Mouse (Mus musculus): ENCODE measurements around the gene Pin1.
A peak's percentile ranks its signal among the peaks of the same experiment; 100 is the strongest.
"Not testable (repeated sequence)": the region's sequence is repeated elsewhere in the genome, so short reads cannot be mapped to it uniquely, and the experiment has no call there.

Pin1 gene

DNA sequence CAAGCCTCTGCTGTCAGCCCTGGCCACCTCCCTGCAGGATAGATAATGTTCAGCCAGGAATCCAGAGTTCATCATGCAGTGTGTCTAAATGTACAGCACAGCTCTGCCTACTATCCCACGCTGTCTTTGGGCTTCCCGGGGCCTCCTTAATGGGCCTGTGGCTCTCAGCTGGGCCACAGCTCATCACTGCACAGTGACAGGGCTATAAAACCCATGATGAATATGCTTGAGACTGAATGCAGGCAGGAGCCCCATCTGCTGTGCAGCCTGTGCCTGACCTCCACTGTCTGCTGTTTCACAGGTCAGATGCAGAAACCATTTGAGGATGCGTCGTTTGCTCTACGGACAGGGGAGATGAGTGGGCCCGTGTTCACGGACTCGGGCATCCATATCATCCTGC, 11.0 kb downstream of the Pin1 start:
- no peak for DNase-seq

DNA sequence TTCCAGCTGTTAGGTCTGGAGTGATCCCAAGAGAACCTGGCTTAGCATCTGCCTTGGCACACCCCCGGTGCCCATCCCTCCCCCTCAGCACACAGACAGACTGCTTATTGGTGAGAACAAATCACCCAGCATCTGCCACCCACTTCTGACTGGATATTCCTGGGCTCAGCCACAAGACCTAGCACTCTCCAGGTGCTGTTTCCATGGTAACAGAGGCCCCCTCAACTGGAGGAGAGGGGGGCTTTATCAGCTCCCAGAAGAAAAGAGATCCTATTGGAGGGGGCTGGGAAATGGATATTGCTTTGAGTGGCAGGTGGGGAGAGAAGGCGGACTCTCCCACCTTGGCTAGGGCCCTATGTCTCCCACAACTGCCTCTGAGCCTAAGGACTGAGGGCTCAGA, 12.1 kb downstream of the Pin1 start:
- no peak for DNase-seq

DNA sequence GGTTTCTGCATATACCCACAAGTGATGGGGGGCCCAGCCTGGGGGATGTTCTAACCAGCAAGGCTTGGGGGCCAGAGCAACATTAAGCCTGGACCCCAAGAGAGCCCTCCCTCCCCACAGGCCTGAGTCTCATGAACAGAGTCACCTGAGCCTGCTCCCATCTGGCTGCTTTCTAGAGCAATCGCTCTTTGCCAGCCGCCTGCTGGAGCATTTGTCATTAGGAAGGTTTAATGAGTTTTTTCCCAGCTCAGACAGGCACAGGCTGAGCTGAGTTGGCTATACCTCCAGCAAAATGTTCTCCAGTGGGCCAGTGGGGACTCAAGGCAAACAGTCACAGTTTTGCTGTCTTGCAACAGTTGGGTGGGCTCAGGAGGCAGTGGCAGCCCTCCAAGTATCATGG, 12.5 kb downstream of the Pin1 start:
- no peak for DNase-seq

DNA sequence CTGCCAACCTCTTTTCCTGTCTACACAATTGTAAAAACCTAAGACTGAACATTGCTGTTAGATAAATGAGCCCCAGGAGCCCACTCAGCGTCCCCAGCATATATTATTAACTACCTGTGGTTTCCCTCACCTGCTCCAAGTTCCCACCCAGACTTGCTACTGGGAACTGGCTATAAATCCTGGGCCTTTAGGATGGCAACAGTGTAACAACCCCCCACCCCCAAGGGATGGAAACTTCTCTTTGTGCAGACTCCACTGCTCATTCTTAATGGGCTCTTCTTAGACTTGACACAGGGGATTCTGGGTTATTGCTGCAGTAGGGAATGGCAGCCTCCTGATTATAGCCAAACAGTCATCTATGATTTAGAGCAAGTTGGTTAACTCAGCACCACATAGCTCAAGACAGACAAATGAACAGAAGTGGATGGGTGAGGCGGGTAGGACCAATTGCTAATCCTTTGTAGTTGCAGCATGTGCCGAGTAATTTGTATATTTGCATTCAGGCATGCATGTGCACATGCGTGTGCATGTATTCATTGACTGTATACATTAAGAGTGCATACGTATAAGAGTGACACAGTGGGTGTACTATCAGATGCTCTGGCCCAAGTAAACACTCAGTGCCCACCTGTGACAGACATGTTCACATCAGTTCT, 13.2 kb downstream of the Pin1 start:
- no peak for DNase-seq

GRCm38 (mm10) chr9:20665925-20666324, 14.0 kb downstream of the Pin1 start:
- DNase-seq = no peak

- peak in 1 of 2 experiments; percentile 41 for DNase-seq
Observed at GRCm38 (mm10) chr9:20666510-20667034, 14.7 kb downstream of the Pin1 start.

GRCm38 (mm10) chr9:20668065-20668464, 16.2 kb downstream of the Pin1 start:
- DNase-seq = no peak

- no peak for DNase-seq
Observed at GRCm38 (mm10) chr9:20672047-20672446, 20.2 kb downstream of the Pin1 start.

DNA sequence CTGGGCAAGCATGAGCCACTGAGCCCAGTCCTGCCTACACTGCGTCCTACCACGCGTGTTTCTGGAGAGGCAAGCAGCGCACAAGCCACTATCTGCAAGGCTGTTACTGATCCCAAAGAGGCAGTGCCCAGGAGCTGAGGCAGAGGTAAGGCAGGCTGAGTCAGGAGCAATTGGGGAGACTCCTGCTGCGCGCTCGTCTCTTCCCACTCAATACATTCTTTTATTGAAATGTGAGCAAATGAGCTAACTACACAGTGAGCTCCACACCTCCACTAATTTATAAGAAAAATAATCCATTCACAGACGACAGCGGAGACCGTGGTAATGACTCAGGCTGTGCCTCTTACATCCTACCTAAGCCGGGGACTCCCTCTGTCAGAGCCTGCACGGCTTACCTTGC, 26.0 kb downstream of the Pin1 start:
- no peak for DNase-seq

DNA sequence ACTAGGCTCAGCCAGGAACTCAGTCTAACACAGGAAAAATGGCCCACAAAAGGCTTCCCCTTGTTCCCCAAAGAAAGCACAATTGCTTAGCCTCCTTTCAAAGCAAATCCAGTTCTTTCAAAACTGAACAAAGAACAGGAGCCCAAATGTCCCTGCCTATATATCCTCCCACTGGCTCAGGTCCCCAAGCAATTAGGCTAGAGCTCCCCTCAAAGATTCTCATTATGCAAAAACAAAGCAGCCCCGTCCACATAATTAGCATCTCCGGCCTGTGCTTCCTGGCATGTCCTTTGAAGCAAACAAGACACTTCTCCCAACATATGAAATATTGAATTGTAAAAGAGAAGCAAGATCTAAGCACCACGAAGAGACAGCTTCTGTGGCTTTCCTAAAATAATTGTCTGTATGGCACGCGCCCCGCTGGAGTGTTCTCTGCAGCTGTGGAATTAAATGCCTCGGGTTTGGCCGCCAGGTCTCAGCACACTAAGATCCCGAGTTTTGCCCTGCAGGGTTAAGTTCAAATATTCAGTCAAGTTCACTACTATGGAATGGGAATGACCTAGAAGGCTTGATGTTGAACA, 28.6 kb downstream of the Pin1 start:
- no peak for DNase-seq

GRCm38 (mm10) chr9:20681546-20682388, 29.9 kb downstream of the Pin1 start:
- no peak for DNase-seq

DNA sequence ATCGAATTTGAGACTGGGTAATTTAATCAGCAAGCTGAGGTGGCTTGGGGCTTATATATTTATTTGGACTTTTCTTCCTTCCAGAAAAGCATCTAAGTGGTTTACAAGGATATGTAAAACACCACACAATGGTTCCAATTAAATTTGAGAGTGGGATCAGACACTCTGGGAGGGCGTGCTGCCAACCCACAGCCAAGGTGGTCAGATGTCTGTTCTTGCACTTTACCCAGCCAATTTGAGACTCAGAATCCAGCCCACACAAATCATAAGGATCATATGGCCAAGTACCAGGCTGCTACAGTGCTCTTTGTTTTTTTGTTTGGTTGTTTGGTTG, 30.5 kb downstream of the Pin1 start:
- no peak for DNase-seq

GRCm38 (mm10) chr9:20685081-20685861, 33.4 kb downstream of the Pin1 start:
- no peak for DNase-seq

DNA sequence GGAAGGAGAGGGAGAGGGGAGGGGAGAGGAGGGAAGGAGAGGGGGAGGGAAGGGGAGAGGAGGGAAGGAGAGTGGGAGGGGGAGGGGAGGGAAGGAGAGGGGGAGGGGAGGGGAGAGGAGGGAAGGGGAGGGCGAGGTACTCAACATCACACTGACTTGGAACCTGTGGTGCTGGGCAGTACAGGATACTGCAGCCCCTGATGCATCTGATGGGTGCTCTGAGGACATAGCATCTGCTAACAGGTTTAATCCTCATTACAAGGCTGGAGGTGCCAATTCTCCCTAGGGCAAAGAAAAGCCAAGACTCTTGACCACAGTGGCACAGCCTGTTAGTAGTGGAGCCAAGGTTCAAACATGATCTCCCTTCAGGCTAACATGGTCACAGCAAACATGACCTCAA, 37.5 kb downstream of the Pin1 start:
- no peak for DNase-seq

- no peak for DNase-seq
Observed at GRCm38 (mm10) chr9:20689913-20690312, 38.0 kb downstream of the Pin1 start.

GRCm38 (mm10) chr9:20690449-20690848, 38.6 kb downstream of the Pin1 start:
- DNase-seq = not testable (repeated sequence)

GRCm38 (mm10) chr9:20692863-20693262, 41.0 kb downstream of the Pin1 start:
- no peak for DNase-seq

GRCm38 (mm10) chr9:20694721-20695235, 42.9 kb downstream of the Pin1 start:
- no peak for DNase-seq

GRCm38 (mm10) chr9:20696107-20696712, 44.3 kb downstream of the Pin1 start:
- DNase-seq = no peak

DNA sequence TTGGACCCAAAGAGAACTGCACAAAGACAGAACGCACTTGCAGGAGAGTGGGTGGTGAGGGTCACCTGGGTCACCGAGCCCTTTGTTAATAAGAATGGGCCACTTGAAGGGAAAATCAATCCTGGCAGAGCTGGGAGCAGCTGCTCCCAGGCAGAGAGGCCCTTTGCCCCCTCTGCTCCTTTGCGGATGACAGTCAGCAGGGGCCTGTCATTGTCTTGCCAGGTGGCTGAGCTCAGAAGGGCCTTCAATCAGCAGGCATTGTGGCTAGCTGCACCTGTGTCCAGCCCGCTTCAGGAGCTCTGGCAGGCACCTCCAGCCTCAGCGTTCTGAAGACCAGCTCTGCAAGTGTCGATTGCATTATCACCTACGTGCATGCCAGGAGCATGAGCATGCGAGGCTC, 45.6 kb downstream of the Pin1 start:
- no peak for DNase-seq

GRCm38 (mm10) chr9:20703832-20704380, 52.0 kb downstream of the Pin1 start:
- DNase-seq = no peak

DNA sequence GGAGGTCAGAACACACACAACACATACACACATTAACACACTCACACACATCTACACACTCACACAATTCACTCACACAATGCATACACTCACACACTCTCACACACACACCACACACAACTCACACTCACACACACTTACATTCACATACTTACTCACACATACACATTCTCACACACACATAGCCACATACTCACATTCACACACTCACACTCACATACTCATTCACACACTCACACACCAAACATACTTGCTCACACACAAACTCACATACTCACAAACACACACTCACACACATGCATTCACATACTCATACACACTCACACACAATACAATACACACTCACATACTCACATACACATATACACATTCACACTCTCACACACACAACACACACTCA, 53.5 kb downstream of the Pin1 start:
- no peak for DNase-seq

All from thymus, adult 18-20 months (tissue).